Mouse (Mus musculus): ENCODE results near the gene Sh3rf3.

DNA sequence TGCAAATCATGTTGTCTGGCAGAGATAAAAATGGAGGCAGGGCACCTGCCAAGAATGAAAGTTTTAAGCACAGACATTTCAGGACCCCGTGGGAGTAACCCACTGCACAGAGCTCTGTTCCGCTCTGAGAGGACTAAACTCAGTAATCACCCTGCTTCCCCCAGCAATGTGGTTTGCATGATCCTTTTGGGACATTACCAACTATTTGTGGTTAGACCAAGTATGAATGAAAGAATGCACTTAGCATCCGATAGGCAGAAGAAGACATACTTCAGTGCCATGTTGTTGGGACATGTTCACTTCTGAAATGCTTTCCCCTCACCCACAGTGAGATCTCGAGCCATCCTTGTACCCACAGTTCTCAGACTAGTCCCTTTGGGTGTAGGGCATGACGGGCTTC, 24.3 kb downstream of the Sh3rf3 start:
- TF ChIP-seq CTCF (IDR thresholded peaks at IDR 0.05; ENCODE audit: low read depth): no peak
- TF ChIP-seq EP300 (IDR thresholded peaks at IDR 0.05; ENCODE audit: low read depth): no peak
